Mouse (Mus musculus) megakaryocyte, adult 5-6 weeks (primary cell): ENCODE results near the gene Atp5g3. TPM values are rescaled to one million over a fixed set of nuclear protein-coding genes. Genes with fewer than 3 reads are reported as not detected.
"Not testable (repeated sequence)": the region's sequence is repeated elsewhere in the genome, so short reads cannot be mapped to it uniquely, and the experiment has no call there.

ENCODE experiments used
- ATAC-seq: 2 replicates; pipeline ENCODE4 v1.8.0; 2016; ENCODE audit warnings: mild to moderate bottlenecking, inconsistent platforms; ENCODE audit not compliant: poor library complexity, severe bottlenecking
- total RNA-seq, 2 experiments: library from RNA; stranded (forward) in 1 of 2; stranded (reverse) in 1 of 2; fragments of 153-499, 151-499 nt in 1 of 2; fragments of 221-1000, 200-1000 nt in 1 of 2; gene quantifications; 2 replicates each; pipeline versions ENCODE4 v1.2.3 to v1.2.4; 2015 to 2017

The Atp5g3 gene
- total RNA-seq (2015): 592 and 616 TPM in 2 replicates
- 102 and 104 TPM in 2 replicates for total RNA-seq (2017)

DNA sequence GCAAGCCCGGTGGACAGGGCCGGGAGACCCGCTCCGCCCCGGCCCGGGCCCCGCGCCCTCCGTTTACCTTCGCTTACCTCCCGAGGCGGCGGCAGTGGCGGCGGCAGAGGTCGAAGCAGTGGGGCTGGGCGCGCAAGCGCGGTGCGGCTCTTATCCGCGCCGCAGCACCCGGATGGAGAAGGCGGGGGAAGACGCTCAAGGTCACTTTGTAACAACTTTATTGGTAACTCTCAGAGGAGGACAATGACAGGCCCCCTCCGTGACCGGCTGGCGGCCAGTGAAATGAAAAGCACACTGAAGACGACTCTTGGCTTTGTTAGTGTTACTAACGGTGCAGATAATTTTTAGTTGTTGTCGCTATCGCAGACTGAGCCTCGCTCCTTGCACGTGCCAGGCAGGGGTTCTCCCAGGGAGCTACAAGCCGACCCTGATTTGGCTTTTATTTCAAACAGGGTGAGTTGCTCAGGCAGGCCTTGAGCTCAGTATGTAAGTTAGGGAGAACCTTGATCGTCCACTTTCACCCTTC lies at the start of gene Atp5g3:
Gene Atp5g3 (minus strand): TSS at position 152 of the 526 bp plus-strand sequence.
- peak; percentile 96 for ATAC-seq

DNA sequence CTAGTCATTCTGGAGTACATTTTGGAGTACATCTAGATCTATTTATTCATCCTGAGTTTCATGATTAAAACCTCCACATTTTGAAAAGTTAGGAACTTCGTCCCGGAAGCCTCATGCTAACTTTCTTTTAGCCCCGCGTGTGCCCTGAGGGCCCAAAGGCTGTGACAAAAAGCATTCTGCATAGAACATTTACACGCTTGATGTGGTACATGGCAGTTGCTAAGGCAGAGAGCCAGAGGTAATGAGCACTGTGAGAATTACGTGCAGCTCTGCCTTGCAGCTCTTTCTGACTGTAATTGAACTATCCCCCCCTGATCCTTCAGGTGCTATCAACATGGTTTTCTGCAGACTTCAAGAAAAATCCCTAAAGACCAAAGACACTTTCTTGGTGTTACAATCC lies 47.2 kb upstream of the Atp5g3 start:
- no peak for ATAC-seq

DNA sequence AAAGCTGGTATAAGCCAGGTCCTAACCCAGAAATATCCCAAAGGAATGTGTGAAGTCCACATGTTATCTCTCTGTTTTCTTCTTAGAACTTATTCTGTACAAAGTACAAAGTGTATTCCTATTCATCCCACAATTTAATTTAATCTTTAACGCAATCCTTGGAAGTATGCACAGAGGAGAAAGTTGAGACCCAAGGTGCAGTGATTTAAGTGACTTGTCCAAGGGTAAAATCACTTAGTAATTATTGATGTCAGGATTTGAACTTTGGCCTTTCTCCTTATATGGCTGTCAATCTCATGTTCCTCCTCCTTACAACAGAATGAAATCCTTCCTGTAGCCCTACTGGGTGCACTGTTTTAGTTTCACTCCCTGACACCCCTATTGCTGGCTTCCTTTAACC lies 42.5 kb upstream of the Atp5g3 start:
- ATAC-seq: no peak

DNA sequence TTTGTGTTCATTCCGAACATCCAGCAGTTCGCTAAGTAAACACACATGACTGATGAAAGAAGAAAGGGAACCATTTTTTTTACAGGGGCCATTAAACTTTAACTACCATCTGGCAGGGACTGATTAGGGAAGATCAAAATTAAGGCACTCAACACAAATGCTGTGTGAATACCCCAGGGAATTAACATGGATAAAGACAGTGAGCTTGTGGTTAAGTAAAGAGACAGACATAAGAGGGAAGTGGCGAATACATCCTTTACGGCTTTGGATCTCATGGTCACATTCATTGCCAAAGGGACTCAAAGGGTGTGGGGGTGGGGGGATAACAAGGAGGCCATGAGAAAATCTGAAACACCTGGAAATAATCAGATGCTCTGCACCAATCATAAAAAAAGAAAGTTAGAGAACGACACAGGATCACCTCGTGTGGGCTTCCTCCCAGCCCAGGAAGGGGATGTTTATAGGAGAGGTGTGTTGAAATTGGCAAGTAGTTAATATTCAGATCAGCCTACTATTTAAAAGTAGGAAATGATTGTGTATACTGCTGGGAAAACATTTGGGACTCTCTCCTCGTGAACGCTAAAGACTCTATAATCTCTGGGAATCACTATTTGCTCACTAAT lies 41.6 kb upstream of the Atp5g3 start:
- no peak for ATAC-seq

DNA sequence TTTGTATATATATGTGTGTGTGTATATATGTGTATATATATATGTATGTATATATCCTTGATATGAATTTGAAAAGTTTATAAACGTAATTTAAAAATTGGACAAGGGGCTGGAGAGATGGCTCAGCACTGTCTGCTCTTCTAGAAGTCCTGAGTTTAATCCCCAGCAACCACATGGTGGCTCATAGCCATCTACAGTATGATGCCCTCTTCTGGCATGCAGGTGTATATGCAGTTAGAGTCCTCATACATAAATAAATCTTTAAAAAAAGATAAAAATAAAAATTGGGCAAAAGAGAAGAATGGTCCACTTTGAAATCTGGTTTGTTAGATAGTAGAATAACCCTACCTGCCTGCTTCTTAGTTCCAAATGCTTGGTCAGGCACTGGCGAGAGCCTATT lies 36.2 kb upstream of the Atp5g3 start:
- ATAC-seq: no peak

DNA sequence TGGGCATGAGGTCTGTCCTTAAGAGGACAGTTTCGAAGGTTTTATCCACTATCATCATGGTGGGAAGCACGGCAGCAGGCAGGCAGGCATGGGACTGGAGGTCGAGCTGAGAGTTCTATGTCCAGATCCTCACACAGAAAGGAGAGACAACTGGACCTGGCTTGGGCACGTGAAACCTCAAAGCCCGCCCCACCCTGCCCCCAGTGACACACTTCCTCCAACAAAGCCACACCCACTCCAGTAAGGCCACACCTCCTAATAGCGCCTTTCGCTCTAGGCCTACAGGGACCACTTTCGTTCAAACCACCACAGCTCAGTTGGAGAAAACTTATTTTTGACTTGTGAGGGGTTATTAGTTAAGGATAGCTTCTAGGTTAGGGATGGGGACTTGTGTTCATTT lies 32.6 kb upstream of the Atp5g3 start:
- no peak for ATAC-seq

DNA sequence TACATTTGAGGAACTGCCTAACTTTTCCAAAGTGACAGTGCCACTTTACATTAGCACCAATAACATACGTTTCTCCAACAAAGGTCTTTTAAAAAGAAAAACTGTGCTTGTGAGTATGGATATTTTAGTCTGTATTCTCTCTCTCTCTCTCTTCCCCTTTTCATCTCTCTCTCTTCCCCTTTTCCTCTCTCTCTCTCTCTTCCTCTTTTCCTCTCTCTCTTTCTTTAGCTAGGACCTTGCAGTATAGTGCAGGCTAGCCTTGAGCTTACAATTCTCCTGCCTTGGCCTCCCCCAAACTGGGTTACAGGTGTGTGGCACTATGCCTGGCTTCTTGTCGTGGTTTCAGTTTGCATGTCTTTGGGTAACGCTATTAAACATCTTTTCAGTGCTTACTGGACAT lies 31.7 kb upstream of the Atp5g3 start:
- ATAC-seq: no peak

DNA sequence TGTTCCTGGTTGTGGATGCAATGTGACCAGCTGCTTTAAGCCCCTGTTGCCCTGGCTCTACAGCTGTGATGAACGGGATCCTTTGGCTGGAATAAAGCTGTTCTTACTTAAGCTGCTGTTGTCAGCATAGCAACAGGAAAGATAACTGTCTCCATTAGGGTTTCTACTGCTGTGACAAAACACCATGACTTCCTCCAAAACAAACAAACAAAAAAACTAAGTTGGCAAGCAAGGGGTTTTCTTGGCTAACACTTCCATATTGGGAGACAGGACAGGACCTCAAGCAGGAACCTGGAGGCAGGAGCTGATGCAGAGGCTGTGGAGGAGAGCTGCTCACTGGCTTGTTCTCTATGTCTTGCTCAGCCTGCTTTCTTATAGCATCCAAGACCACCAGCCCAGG lies 30.2 kb upstream of the Atp5g3 start:
- no peak for ATAC-seq

DNA sequence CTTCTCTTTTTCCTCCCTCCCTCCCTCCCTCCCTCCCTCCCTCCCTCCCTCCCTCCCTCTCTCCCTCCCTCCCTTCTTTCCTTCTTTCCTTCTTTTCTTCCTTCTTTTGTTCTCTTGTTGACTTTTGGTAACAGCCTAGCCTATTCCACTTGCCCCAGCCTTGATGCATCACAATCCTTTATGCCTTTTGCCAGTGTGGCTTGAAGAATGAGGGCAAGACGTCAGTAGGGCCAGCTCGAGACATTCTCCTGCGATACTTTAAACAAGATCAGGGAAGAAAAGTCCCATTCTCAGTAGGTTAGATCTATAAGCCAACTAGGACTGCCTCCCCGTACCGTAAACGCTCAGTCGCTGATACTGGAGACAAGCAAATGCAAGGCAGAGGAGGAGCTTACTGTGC lies 29.3 kb upstream of the Atp5g3 start:
- no peak for ATAC-seq

DNA sequence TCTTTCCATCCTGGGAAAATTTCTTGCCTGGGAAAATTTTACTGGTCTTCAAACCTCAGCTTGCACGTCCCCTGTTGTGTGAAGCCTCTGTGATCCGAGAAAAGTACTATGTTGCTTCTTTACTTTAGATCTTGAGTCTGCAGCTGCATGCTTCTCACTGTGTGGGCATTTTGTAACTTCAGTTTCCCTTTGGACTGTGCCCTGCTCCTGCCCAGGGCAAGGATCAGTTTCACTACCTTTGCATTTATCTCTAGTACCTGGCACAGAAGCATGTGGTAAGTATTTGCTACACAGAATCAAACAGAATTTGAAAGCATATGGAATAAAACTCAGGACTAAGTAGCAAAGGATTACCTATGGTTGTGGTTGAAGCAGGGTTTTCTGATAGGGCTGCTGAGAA lies 27.8 kb upstream of the Atp5g3 start:
- no peak for ATAC-seq

DNA sequence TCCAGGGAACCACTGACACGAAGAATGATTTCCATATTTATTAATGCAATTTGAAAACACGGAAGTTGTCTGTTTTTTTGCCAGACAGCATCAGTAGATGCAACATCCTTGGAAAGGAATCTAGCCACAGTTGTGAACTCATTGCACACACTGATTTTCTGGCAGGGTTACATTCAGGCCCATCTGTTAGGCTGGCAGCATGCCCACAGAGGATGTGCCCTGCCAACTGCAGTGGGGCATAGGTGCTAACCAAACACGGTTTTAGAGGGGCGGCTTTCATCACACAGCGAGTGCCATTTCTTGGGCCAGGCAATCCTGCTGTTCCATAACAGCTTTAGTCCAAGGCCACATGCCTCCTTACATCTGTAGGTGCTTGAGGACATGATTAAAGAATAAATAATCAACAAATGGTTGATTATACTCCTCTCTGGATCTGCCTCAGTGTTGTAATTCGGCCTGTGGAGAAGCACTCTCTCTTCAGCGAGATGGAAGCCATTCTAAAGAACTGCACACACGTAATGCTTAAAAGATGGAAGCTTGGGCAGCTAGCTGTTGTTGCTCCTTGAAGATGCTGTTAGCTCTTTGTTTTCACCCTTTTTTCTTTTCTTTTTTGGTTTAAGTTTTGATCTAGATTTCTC lies 21.7 kb upstream of the Atp5g3 start:
- no peak for ATAC-seq

DNA sequence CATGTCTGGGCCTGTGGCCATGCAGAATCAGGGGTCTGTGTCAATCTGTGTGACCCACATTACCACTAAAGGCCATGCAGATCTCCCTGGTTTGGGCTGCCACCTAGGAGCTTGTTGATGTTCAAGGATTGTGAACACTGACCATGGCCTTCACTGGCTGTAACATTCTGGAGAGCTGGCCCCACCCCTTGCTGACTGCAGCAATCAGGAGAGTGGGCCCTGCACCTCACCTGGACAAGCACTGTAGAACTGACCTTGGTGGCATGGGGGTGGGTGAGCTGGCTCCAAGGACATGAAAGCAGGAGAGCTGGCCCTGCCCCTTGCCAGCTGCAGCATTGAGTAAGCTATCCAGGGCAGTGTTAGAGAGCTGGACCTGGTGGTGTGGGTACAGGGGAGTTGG lies 16.6 kb upstream of the Atp5g3 start:
- no peak for ATAC-seq

DNA sequence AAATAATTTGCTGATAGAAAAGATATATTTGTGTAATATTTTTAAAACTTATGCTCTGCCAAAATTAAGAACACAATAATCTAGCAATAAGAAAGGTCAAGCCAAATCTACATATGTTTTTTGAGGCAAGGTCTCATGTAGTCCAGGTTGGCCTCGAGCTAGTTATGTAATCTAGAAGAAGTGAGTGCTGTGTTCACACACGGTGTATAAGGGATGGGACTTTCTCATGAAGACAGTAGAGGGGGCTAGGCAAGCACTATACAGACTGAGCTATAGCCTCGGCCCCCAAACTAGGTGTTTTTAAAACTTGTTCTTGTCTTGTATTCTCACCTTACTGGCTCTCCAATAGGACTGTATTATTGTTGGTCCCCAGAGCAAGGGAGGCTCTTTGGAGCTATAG lies 14.4 kb upstream of the Atp5g3 start:
- ATAC-seq: no peak

DNA sequence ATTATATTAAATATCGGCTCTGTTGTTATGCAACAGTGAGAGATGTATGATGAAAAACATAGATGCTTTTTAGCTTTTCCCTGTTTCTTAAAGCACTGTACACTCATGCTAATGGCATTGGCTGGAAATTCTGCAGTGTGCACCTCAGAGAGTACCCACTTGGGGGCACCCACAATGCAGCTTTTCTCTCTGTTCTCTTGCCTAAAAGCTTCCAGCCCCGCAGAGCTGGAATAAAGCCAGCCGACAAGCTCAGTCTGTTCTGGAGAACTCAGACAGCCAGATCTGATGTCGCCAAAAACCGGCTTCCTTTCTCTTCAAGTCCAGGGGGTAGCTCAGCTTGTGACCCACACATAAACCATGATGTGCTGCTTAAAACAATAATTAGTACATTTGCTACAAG lies 14.0 kb upstream of the Atp5g3 start:
- ATAC-seq: no peak

DNA sequence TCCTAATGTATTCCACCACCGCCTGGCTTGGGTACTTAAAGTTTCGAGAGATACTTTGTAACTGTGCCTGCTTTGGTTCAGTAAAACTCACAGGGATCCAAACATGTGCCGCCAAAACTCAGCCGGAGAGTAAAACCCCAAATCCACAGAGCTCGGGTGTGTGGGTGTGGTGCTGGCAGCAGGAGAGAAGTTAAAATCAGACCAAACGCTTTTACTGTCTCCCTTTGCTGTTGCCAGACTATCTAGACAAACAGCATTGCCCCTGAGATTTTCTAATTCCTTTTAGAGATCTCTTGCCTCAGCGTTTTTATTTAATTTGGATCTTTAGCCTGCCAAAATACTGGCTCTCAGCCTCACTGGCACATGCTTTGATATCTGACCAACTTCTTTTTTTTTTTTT lies 8.5 kb upstream of the Atp5g3 start:
- no peak for ATAC-seq

DNA sequence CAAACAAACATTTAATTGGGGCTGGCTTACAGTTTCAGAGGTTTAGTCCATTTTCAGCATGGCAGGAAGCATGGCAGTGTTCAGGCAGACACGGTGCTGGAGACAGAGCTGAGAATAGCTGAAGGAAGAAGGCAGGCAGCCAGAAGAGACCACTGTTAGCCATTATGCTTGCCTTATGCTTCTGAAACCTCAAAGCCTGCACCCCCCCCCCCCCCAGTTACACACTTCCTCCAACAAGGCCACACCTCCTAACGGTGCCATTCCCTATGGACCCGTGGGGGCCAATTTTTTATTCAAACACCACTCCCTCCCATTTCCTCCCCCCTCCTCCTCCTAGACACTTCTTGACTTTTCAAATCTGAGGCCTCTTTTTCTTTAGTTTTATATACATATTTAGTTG lies 1.1 kb upstream of the Atp5g3 start:
- ATAC-seq: no peak

DNA sequence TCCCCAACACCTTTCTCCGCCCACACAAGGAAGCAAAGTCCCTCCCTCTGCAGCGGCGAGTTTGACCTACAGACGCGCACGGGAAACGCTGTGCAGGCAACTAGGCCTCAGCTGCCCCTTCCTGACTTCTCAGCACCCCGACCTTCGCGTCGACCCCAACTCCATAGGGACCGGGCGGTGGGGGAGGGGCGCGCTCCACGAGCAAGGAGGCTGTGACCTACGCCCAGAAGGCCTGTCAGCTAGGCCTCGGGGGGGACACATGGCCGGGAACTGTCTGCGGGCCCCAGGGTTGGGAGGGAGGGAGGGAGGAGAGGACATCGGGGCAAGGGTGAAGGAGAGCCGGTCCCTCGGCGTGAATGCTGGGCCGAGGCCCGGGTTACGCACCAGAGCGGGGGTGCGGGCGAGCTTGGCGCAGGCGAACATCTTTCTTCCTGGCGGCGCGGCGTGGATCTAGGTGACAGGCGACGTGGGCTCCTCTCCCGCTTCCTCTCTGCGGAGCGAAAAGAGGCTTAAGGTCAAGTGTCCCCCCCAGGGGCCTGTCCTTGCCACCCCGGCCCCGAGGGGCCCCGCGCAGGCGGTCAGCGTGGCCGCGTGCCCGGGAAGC lies 453 bp downstream of the Atp5g3 start:
- ATAC-seq: peak; percentile 54

DNA sequence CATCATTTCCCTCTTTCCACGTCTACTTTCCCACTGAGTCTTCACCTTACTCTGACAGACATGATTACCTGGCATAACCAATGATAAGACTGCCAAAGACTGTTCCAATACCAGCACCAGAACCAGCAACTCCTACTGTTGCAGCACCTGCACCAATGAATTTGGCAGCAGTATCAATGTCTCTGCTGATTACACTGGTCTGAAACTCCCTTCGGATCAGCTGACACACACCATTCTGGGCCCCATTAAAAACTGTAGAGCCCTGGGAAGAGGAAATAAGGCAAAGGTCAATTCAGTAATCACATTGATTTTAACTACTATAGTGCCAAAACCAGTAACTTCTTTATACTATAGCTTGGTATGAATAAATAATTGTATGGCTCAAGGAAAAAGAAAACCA lies 2.0 kb downstream of the Atp5g3 start:
- ATAC-seq: no peak

DNA sequence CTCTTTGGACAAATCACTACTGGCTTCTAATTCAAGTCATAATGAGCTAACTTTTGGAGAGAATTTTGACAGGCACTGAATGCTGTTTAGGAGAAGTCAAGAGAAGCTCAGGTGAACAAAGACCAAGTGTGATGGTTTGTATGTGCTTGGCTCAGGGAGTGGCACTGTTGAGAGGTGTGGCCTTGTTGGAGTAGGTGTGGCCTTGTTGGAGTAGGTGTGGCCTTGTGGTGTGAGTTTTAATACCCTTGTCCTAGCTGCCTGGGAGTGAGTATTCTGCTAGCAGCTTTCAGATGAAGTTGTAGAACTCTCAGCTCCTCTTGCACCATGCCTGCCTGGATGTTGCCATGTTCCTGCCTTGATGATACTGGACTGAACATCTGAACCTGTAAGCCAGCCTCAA lies 6.4 kb downstream of the Atp5g3 start:
- not testable (repeated sequence) for ATAC-seq

DNA sequence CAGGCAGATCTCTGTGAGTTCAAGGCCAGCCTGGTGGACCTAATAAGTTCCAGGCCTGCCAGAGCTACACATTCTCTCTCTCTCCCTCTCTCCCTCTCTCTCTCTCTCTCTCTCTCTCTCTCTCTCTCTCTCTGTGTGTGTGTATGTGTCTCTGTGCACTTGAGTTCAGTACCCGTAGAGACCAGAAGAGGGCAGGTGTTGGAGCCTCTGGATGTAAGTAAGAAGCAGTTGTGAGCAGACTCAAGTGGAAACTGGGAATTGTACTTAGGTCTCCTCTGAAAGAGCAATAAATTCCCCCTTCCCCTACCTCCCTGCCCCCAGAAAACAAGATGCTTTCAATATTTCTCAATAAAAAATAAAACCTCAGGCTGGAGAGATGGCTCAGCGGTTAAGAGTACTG lies 7.6 kb downstream of the Atp5g3 start:
- ATAC-seq: no peak

DNA sequence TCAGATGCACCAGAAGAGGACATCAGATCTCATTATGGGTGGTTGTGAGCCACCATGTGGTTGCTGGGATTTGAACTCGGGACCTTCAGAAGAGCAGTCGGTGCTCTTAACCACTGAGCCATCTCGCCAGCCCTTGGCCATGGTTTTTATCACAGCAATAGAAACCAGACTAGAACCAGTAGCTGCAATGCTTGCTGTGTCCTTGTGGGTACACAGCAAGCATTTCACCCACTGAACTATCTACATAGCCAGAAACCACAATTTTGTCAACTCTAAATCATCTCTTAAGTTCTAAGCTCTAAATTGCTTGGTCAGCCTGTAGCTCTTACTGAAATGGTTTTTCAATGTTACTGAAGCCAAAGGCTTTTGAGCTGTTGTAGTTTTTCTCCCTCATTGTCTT lies 8.8 kb downstream of the Atp5g3 start:
- ATAC-seq: not testable (repeated sequence)

DNA sequence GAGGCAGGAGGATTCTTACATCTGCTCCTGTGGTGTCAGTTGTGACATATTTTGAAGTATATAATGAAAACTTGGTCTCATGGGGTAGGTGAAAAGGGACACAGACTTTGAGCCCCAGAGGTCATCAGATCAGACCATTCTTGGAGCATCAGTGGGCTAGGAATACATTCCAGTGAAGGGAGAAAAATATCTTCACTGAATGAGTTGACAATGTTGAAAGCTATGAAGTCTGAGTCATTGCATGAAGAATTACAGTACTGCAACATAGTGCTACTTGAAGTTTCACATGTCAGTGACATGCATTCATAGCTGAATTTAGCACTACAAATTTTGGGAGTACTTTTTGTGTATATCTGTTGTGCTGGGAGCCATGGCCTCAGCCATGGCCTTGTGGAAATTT lies 10.0 kb downstream of the Atp5g3 start:
- no peak for ATAC-seq
